Mouse (Mus musculus) erythroblast, adult 5-6 weeks (primary cell): ENCODE measurements around the gene Arhgap25. TPM values are rescaled to one million over a fixed set of nuclear protein-coding genes. Genes with fewer than 3 reads are reported as not detected.
A peak's percentile ranks its signal among the peaks of the same experiment; 100 is the strongest.

ENCODE experiments used
- ATAC-seq: replicated peaks from 2 replicates; pipeline ENCODE4 v1.8.0; 2016; ENCODE audit warnings: moderate number of reproducible peaks, mild to moderate bottlenecking, moderate TSS enrichment, inconsistent platforms; ENCODE audit not compliant: poor library complexity, low FRiP score, severe bottlenecking
- total RNA-seq, 2 experiments: library from RNA; stranded (forward) in 1 of 2; stranded (reverse) in 1 of 2; fragments of 150-400 nt in 1 of 2; fragments of 200-764, 138-1000 nt in 1 of 2; gene quantifications; 2 replicates each; pipeline versions ENCODE4 v1.2.3 to v1.2.4; 2015 to 2017; ENCODE audit warnings: low replicate concordance in 2 of 2

Arhgap25 gene
- total RNA-seq, 2 experiments from 2014 or later, result 9.2 to 19.2 TPM

DNA sequence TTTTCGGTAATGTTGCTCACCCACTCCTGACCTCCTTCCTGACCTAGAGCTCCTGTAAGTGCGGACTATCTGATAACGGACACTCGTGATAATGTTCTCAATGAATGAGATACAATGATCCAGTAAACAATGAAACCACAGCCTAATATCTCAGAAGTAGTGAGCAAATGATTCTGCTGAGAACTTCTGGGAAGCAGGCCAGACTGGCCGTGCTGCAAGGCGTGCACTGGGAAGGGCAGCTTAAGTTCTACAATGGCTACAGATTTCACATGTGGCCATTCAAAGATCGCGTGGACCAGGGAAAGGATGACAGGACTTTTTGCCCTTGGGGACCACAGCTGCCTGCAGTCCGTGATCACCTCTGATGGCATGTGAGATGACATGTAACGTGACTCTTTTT is 64.7 kb downstream of the Arhgap25 start:
- ATAC-seq, result no peak

DNA sequence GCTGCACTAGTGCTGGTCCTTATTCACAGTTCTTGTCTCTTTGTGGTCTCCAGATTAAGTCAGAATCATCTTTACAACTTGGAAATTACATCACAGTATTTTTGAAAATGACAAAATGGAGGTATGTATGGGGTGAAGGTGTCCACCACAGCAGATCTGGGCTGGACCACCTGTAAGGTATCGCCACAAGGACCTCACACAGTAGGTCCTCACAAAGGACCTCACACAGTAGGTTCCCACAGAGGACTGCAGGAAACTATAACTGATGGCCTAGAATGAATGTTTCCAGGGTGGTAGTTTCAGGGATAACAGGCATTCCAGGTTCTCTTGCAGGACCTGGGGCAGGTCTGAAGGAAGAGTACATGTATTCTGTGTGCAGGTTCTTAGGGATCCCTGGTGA is 65.7 kb downstream of the Arhgap25 start:
- no peak for ATAC-seq

DNA sequence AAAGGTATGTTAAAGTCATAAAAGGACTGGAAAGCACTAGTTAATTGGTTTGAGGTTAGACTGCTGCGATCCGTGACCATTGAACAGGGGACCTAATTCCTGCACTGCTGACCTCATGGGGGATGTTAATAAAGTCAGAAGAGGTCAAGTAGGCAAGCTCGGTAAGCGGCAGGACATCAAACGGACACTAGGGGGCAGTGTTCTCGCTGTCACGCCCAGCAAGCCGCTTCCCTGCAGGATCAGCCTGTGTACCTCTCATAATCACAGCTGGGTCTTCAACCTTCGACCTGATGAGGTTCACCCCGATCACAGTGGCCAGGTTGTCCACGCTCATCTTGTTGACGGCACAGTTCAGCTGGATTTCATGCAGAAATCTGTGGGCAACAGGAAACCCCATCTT is 66.8 kb downstream of the Arhgap25 start:
- peak; percentile 78 for ATAC-seq

DNA sequence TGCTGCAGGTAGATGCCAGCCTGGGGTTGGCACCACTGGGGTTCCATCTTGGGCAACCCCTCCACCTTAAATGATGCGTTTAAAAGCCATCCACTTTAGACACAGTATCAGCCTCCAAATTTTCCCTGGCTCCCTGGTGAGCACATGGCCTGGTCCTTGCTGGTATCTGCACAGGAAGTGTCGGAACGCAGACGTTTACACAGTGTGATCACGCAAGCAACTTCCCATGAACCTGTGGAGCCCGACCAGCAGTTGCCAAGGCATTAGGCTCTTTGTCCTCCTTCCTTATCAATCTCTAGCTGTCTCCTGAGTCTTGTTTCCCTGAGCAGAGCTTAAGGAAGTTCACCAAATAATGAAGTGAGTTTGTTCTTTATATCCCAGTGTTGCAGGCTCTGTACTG is 77.6 kb downstream of the Arhgap25 start:
- no peak for ATAC-seq

DNA sequence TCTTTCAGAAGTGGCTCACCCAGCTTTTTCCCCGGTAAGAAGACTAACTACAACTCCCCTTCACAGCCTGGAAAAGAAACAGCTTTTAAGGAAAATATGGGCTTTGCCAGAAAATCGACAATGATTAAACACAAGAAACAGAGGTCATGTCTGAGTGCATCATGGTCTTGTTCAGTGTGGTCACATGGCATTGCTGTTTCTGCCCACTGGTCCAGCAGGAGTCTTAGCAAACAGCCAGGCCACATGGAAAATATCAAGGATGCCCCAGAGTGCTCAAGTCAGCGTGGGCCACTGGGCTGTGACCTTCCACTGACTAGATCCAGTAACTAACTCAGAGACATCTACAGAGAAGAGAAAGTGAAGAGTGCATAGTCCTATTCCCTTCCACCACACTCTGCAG is 81.3 kb downstream of the Arhgap25 start:
- no peak for ATAC-seq

DNA sequence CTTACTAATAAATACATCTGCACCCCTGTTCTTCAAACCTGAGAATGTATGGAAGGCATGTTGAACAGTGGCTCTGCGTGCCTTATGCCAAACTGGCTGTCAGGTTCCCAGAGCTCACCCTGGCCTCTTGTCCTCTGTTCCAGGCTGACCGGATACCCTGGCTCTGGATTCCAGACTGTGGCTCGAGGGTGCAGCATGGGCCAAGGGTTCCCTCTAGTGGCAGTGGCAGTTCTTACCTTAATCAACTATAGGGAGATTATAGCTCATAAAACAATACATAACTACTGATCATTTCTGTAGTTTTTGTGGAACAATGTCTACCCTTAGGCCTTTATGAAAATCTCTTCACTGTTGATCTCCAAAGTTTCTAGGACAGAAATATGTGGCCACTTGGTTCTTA is 82.0 kb downstream of the Arhgap25 start:
- ATAC-seq, result no peak

DNA sequence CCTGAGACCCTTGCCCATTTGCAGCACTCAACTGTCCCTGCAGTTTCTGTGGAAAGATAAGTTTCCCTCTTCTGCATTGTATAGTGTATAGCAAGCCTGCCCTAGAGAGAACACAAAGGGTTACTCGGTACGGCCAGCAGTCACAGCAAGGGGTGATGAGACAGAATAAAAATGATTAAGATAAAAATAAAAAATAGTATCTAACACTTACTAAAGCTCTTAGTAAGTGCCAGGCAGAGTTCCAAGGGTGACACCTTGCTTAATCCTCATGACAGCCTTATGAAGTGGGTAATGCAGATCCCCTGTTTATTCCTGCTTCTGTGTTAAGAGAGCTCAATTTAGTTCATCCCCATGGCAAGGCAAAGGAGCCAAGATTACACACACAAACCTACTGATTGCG is 83.5 kb downstream of the Arhgap25 start:
- ATAC-seq, result no peak

DNA sequence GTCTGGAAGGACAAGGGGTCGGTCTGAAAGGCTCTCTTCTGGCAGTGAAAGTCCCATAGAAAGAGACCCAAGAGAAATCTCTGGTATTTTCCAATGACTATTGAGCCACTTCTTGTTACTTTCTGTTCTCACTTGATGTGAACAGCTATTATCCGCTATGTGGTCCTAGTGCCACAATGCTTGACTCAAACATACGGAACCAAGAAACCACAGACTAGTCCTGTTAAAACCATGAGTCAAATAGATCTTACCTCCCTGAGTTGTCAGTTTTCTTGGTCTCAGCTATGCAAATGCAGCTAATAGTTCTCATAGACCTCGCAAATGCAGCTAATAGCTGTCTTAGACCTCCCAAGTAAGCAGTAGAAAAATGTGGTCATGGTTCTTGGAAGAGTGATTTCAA is 85.8 kb downstream of the Arhgap25 start:
- no peak for ATAC-seq

DNA sequence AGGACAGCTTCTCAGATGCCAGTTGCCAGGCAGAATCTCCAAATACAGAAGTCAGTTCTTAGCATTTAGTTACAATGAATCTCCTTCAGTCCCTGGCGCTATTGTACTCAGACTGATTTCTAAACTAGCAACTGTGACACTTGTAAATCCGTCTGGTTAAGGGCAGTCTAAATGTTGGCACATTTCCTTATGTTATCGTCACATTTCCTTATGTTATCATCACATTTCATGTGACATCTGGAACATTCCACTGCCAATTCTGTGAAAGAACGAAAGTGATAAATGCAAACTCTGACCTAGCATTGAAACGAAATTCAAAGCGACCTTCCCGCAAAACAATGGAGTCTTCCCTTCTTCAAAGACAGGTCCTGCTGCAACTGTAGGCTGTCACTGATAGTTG is 87.8 kb downstream of the Arhgap25 start:
- ATAC-seq, result no peak

DNA sequence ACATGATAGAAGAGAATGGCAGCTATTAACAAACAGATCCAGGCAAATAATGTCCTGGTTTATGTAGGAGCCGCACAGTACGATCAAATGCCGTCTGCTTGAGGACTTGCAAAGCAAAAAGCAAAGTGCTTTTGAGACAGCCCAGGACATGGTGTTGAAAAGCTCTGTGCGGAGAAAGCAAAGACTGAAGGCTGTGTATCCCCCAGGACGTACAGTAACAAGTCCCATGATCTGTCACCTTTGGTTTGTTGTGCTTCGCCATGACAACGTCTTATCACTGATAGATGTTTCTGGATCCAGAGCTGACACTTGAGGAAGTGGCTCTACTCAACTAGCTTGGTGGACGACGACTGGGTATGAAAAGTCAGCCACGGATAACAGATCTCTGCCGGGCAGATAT is 89.8 kb downstream of the Arhgap25 start:
- ATAC-seq, result no peak

DNA sequence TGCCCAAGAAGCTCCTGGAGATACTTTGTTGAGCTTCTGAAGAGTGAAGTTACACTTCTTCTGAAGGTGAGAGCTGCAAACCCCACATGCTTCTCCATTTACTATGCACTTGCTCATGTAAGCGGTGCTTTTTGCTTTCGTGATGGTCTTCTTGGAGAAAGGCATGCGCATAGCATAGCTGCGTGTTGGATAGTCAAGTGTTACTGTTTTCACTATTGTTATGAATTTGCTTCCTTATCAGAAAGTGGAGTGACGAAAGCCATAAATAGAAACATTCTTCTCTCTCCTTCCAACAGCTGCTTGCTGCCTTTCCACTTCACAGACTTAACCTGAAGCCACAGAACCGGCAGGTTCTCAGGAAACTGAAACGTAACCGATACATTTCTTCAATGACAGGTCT is 96.3 kb downstream of the Arhgap25 start:
- no peak for ATAC-seq

DNA sequence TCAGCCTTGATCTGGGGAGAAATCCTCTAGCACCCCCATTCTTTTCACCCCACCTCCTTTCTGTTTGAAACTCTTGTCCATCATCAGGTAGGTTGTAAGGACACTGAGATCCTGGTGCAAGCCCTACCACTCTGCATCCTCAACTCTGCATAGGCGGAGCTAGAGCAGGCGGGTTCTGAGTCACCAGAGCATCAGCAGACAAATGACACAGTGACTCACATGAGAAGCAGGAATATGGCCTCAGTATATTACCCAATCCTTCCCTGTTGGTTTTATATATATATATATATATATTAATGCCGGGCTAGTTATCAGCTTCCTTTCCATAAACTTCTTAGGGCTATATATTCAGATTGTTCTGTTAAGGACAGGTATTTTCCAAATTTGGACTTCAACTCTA is 97.3 kb downstream of the Arhgap25 start:
- no peak for ATAC-seq

DNA sequence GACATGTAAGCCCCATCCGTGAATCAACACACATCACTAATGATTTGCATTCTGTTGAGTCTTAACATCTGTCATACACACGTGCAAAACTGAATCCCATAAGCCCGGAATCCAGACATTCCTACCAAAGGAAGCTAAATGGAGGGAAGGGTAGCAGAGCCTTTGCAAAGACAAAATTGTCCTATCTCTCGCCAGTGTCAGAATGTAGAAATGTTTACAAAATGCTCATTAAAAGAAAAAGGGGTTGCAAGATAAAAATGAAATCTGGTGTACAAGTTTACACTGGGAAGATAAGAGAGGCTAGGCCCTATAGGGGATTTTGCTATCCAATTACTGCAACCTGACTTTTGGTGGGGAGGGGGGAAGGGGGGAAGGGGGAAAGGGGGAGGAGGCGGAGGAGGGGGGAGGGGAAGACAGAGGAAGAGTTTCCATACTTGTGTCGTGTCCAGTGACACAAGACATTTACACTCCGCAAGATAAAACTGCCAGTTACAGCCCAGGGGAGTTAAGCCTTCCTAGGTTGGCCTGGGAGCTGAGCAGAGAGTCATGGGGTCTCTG is 104.5 kb downstream of the Arhgap25 start, which contains the start of gene Bmp10:
Gene Bmp10, plus strand, starts transcription at position 508 of the 558 bp plus-strand sequence.
- ATAC-seq, result no peak

DNA sequence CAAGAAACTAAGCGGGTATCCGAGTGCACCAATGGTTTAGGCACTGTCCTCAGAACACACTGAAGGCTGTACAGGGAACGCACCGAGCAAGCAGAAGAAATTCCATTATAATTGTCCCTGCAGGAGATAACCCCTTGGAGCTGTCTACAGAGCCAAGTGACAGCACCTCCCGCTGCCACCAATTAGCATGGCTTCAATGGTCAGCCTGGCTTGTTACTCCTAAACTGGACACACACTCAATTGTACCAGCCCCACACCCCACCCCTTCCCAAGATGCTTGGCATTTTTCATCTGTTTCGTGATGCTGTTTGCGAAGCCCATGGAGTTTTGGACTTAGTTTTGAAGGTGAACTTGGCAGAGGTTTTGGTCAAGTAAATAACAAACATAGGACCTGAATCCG is 105.4 kb downstream of the Arhgap25 start:
- no peak for ATAC-seq

DNA sequence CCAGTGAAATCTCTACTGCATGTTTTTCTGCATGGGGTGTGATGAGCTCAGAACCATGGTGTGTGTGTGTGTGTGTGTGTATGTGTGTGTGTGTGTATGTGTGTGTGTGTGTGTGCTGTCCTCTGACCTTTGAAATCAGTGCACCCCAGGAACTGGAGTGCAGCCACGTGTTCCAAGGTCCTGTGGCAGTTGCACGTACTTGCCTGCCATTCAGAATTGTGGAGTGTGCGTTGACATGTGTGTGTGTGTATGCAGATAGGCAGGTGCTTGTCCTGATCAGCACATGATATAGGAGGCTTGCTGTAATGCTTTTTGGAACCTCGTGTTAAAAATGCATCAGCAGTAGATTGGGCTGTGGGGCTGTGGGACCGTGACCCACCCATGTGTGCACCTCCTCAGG is 106.1 kb downstream of the Arhgap25 start:
- no peak for ATAC-seq

DNA sequence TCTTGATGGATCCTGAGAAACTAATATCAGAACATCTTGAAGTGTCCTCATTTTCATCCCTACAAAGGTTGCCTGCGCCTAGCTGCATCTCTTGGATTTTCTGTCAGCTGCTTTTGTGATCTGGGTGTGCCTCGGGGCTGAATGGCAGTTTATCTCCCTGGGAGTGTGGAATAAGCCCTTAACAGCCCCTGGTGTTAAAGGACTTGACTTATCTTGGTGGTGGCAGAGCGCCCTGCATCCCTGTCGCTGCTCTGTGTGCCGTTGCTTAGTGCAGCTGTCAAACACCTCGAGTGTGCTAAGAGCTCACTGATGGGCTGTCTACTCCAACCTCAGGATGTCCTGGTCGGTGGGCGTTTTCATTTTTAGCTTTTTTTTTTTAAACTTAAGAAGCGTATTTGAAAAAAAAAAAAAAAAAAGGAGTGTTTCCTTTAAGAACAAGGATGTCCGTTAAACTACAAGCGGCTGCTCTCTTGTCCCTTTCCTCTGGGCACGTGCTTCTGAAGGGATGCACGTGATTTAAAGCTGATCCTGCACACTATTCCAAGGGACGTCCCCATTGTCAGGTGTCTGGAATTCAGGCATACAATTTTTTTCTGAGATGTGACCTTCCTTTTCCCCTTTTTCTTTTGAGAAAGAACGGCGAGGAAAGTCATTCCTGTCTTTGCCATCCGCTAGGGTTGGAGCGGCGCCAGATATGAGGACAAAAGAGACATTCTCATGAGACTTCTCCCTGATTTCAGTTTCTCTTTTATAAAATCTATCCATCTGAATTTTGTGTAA is 108.8 kb downstream of the Arhgap25 start:
- ATAC-seq, result no peak

DNA sequence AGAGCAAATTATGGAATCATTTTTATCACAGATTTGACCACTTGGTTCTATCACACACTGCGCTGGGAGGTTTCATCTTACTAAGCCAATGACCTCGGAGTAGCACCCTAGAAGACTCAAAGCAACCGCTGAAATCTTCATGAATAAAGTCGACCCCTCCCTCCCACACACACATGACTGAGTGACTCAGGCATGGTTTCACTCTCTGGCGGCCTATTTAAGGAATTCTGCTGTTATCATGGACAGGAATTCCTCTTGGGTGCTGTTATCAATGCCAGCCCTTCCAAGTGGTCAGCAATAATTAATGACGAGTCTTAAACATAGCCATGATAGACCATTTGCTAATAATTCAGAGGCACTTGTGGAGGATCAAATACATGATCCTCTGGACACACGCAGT is 110.8 kb downstream of the Arhgap25 start:
- no peak for ATAC-seq

DNA sequence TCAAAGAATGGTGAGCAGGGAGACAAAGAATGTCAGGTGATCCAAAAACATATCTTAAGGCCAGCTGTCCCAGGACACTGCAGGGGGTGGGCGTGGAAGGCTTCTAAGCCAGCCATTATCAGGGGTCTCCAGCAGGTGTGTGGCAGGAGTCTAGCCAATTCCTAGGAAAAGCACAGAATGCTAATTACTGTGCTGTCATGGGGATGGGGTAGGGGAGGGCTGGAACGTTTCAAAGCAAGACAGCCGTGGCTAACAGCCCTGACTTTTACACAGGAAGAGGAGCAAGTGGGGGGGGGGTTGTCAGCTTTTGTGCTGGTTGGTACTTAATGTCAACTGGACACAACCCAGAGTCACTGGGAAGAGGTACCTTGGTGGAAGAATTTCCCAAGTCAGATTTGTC is 121.0 kb downstream of the Arhgap25 start:
- no peak for ATAC-seq
